Mouse (Mus musculus) macrophage (primary cell): Measurements from ENCODE around the gene Pcp4l1. TPM values are rescaled to one million over a fixed set of nuclear protein-coding genes. Genes with fewer than 3 reads are reported as not detected.

Source experiments
- H3K27ac ChIP-seq: fragments of 350-480 bp; formaldehyde crosslinking; 2 replicates; pipeline ENCODE4 v1.9.0; 2021
- H3K36me3 ChIP-seq: fragments of 350-480 bp; formaldehyde crosslinking; 2 replicates; pipeline ENCODE4 v1.9.0; 2021; ENCODE audit errors: inconsistent target
- H3K4me3 ChIP-seq: fragments of 350-480 bp; formaldehyde crosslinking; 2 replicates; pipeline ENCODE4 v1.9.0; 2021; ENCODE audit errors: inconsistent target
- H3K79me2 ChIP-seq: fragments of 350-480 bp; formaldehyde crosslinking; 2 replicates; pipeline ENCODE4 v1.9.0; 2021; ENCODE audit errors: inconsistent target
- WGBS: methylation state at CpG from one replicate; pipeline ENCODE4 v1.1.7; 2026; ENCODE audit warnings: inconsistent platforms; ENCODE audit not compliant: missing documents; 5-methylcytosine and 5-hydroxymethylcytosine counted together
- polyA plus RNA-seq: library from polyadenylated mRNA; stranded (reverse); fragments of 250-400 nt; gene quantifications from 3 replicates; pipeline ENCODE4 v1.2.4, GENCODE M21; 2018; ENCODE audit warnings: inconsistent platforms

Gene Pcp4l1
- polyA plus RNA-seq, 1 experiment from 2014 or later = 83.8 TPM

DNA sequence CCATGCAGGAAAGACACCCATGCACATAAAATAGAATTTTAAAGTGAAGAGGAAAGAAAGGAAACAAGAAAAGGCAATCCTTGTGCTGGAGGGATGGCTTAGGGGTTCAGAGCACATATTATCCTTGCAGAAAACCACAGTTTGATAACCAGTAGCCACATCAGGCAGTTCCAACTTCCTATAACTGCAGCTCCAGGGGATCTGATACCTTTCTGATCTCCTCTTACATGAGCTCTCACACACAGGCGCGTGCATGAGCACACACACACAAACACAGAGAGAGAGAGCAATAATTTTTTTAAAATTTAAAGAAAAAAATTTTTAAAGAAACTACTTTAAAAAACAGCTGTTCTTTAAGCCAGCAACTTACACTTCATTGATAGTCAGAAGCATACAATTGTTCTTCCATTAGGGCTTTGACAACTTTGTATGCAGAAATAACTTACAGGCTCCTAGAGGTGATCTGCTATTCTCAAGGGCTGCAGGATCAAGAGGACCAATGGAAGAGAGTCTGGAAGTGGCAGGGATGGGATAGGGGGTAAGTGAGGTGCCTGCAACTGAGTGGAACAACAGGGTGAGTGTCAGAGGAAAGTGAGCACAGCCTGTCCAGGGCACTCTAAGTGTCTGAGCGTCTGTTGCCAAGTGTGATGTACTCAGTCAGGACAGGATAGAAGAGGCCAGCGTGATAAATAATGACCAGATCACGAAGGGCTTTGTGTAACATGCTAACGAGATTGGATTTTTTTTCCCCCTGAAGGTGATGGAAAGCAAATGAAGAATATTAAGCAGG, 9.8 kb upstream of the Pcp4l1 start:
- H3K4me3 ChIP-seq = no peak overlapping the region
- H3K27ac ChIP-seq = no peak overlapping the region
- WGBS = 77% methylated on average over 6 of the region's 6 CpGs
- no peaks in the 10 kb centered on the region for H3K79me2 ChIP-seq
- no peaks in the 10 kb centered on the region for H3K36me3 ChIP-seq

DNA sequence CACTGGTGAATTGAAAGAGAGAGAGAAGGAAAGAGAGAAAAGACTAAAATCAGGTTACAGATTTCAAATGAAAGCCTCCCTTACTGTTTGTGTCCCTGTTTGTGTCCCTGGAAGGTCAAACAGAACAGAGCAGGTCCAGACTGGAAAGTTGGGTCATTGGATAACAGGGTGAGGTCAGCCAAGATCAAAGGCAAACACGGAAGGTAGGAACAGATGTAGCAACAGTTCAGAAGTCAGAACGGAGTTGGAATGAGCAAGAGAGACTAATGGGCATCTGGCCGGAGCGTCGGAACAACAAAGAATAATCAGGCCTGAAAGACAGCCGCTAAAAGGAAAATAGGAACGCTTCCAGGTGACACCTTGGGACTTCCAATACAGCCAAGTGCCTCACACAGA, 8.2 kb upstream of the Pcp4l1 start:
- 96% methylated on average over 7 of the region's 7 CpGs for WGBS

DNA sequence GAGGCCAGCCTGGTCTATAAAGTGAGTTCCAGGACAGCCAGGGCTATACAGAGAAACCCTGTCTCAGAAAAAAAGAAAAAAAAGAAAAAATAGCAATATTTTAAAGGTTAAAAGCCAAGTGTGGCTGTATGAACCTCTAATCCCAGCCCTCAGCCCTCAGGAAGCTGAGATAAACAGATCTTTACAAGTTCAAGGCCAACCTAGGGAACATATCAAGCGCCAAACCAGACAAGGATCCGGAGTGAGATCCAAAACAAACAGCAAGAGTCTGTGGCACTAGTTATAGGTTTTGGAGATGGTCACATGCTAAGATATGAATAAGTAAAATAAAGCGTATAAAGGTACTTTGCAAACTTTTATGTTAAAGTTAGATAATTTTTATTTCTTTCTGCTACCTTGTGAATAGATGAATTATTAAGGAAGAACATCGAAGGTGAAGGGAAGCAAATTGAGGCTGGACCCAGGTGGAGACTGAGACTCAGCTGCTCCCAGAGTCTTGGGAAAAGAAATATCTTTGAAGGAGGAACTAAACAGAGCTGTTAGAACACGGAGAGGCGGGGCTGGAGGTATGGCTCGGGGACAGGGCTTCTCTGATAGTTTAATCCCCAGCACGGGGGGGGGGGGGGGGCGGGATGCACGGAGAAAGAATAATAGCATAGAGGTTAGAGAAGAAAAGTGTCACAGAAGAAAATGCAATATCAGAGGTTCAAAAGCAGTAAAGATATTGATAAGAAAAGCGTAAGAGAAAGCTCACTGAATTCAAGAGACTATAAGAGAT, 7.6 kb upstream of the Pcp4l1 start:
- Histone ChIP-seq H3K79me2 (no peaks in the 10 kb centered on the region), H3K4me3 (no peak overlapping the region), H3K36me3 (no peaks in the 10 kb centered on the region), H3K27ac (no peak overlapping the region)
- WGBS = 71% methylated on average over 7 of the region's 11 CpGs

More for the DNA sequence above, 8.2 kb upstream of the Pcp4l1 start:
- Histone ChIP-seq H3K4me3 (no peak overlapping the region), H3K36me3 (no peaks in the 10 kb centered on the region), H3K27ac (no peak overlapping the region), H3K79me2 (no peaks in the 10 kb centered on the region)

DNA sequence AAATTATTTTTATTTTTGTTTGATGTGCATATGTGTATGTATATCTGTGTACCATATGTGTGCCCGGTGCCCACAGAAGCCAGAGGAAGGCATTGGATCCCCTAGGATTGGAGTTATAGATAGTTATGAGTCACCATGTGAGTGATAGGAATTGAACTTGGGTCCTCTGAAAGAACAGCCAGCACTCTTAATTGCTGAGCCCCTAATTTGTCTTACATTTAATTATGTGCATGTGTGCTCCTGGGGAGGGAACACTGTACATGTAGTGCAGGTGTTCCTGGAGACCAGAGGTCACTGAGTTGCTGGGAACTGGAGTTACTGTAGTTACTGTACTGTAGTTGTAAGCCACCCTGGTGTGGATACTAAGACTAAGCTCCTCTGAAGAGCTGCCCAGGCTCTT, 4.7 kb upstream of the Pcp4l1 start:
- Histone ChIP-seq H3K4me3 (no peak overlapping the region), H3K36me3 (no peaks in the 10 kb centered on the region), H3K27ac (no peak overlapping the region), H3K79me2 (no peaks in the 10 kb centered on the region)
- WGBS = 100% methylated on average over 1 of the region's 1 CpGs

DNA sequence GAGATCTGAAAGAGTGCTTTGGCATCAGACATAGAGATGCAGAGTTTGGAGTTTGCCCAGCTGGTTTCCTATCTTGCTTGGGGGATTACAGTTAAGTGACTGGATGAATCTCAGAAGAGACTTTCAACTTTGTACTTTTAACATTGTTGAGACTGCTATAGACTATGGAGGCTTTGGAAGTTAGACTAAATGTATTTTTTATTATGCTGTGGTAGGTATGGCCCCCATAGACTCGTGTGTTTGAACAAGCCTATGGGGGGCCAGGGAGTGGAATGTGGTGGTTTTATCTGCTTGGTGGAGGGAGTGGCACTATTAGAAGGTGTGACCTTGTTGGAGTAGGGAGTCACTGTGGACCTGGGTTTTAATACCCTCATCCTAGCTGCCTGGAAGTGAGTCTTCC, 3.5 kb upstream of the Pcp4l1 start:
- Histone ChIP-seq H3K79me2 (peaks cover 10% of the 10 kb centered on the region; the same call in 1 of the 2 replicates), H3K36me3 (no peaks in the 10 kb centered on the region), H3K27ac (no peak overlapping the region), H3K4me3 (no peak overlapping the region)
- 100% methylated on average over 1 of the region's 1 CpGs for WGBS

DNA sequence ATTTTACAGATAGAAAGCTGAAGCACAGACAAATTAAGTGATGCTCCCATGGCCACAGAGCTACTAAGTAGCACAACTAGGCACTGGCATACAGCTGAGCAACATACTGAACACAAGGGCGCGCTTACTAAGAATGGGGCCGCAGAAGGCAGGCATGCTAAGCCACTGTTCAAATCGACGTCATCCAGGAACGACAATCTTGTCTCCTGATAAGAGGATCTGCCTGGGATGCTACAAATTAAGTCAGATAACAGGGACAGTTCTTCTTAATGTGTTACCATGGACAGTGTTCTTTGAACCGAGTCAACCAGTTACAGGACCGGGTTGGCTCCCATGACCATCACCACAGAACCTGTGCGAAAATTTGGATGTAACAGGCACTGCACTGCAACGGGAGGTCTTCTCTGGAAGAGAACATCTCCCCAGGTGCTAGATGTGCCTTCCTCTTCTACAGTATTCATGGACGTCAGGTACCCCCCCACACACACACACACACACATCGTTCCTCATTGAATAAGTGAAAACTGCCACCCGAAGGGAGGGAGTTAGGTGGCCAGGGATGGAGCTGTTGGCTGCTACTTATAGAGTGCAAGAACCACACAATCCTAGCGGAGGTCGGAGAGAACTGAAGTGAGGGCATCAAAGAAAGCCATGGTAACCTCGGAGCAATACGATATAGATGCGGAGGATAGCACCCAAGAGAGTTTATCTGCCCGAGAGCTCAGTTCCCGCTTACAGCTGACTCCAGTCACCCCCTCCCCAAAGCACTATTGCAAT, 834 bp downstream of the Pcp4l1 start:
- peak overlapping the region; percentile 48 for H3K4me3 ChIP-seq
- H3K27ac ChIP-seq = no peak overlapping the region
- H3K79me2 ChIP-seq = peaks cover 31% of the 10 kb centered on the region
- no peaks in the 10 kb centered on the region for H3K36me3 ChIP-seq
- WGBS = 35% methylated on average over 20 of the region's 20 CpGs

DNA sequence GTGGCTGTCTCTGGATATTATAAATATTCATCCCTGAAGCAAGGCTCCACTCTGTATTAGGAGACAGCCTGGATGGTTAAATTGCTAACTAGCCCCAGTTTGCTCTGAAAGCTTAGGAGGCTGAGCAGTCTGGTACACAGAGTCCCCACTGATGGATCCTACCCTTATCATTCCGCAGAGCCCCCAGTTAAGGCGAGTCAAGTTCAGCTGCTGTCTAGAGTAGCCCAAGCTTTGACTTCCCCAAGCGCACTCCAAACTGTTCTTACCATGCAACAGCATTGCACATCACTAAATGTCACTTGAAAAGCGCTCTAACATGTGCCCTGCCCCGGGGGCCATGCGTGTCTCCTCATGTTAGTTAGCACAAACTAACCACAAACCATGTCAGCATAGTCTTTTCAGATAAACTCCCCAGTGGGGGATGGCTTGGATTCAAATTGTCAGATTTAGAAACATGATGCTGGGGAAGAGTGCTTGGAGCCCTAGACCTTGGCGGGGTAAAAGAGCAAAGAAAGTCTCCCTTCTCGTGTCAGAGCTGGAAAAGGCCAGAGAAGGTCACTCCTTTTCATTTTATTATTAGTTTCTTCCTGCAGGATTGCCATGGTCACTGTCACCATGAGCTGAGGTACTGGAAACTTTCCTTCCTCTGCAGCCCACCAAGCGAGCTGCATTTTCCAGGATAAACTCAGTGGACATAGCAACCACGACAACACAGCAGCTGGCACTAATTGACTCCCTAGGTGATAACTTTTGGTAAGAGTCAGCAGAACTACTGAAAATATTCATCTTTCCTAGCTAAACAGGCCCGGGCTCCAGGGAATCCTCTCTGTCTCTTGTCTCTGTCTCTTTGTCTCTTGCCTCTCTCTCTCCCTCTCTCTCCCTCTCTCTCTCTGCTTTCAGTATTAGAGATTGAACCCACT, 1.9 kb downstream of the Pcp4l1 start:
- peaks cover 40% of the 10 kb centered on the region for H3K79me2 ChIP-seq
- WGBS = 87% methylated on average over 11 of the region's 11 CpGs

DNA sequence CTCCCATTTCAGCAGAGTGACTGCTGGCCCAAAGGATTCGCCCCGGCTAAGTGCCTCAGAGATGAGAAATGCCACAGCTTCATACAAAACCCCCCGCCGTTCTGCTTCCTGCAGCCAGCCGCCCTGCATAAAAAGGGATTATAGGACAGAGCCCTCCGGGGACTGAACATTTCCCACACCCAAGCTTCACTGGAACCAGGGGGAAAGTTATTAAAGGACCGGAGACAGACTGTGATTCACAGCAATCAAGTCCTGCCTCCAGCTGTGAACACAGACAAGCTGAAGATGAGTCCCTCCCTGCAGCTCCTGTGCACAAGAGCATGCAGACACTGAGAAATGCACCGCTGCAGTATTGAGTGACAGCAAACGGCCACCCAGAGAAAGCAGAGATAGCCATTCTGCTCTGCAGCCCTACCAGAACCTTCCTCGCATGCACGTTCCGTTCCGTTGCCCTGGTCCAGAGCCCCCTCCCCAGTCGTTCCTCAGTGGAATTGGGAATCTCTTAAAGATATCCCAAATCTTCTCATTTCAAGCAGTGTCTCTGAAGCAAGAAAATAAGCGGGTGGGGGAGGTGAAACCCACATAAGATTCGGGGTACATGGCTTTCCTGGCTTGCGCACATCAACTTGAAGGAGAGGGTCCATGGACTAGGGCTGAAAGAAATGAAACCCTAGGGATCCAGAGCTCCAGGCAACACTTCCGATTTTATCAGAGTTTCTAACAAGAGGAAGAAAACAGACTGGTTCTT, 2.8 kb downstream of the Pcp4l1 start:
- Histone ChIP-seq H3K79me2 (peaks cover 49% of the 10 kb centered on the region), H3K27ac (no peak overlapping the region), H3K36me3 (no peaks in the 10 kb centered on the region), H3K4me3 (no peak overlapping the region)
- WGBS = 90% methylated on average over 18 of the region's 18 CpGs

More for the DNA sequence above, 1.9 kb downstream of the Pcp4l1 start:
- Histone ChIP-seq H3K27ac (no peak overlapping the region), H3K36me3 (no peaks in the 10 kb centered on the region), H3K4me3 (no peak overlapping the region)

DNA sequence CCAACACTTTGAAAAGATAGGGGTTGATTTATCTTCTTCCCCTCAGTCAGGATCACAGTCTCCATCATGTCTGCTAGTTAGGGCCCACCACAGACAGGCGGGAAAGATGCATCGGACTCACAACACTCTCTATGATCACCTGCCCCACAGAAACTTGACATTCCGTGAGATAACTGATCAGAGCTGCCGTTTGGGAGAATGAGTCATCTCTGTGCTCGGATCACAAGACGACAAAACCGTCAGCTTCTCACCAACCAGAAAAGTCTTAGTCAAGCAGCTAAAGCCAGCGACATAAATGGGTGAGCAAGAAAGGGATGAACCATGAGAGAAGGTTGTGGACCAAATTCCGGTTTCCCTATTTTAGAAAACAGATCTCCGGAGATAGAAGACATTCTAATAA, 3.8 kb downstream of the Pcp4l1 start:
- 93% methylated on average over 10 of the region's 10 CpGs for WGBS
- no peaks in the 10 kb centered on the region for H3K36me3 ChIP-seq

DNA sequence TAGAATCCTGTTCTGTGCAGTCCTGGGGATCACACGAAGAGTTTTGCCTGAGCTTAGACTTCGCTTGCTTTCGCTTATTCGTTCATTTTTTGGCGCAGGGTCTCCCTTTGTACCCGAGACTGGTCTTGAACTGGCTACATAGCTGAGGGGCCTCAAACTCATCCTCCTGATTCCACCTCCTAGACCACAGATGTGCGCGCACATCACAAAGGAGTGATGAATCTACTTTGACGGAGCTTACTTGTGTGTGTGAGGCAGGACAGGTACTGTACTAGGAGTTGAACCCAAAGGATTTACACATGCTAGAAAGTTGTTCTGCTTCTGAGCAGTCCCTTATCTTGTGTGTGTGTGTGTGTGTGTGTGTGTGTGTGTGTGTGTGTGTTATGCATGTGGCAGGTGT, 5.2 kb downstream of the Pcp4l1 start:
- no peaks in the 10 kb centered on the region for H3K36me3 ChIP-seq
- H3K4me3 ChIP-seq = no peak overlapping the region
- H3K27ac ChIP-seq = no peak overlapping the region
- WGBS = 97% methylated on average over 9 of the region's 9 CpGs
- H3K79me2 ChIP-seq = peaks cover 74% of the 10 kb centered on the region

More for the DNA sequence above, 3.8 kb downstream of the Pcp4l1 start:
- Histone ChIP-seq H3K4me3 (no peak overlapping the region), H3K27ac (no peak overlapping the region), H3K79me2 (peaks cover 59% of the 10 kb centered on the region)

DNA sequence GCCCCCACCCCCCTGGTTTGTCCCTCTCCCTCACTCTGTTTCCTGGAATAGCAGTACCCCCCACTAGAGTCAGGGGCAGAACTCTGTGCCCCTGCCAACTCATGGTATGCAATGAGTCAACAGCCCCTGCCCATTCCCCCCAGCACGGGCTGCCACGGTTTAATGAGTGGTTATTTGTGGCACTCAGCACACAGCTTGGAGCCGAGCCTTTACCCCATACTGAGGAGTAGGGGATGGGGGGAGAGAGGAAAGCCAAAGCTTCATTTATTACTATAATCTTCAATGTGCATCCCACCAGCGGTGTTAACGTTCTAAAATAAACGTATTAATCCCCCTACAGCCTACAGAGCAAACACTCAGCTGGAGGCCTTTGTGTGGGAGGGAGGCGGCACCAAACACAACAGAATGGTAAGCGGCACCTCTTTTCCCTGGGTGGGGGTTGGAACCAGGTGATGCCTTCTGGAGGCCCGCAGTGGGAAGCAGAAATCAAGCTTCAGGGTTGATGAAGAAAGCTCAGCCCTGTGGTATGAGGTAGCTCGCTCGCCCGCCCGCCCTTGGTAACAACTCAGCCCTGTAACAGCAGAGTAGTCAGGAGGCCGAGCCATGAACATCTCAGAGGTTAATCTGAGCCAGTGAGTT, 6.5 kb downstream of the Pcp4l1 start:
- Histone ChIP-seq H3K27ac (no peak overlapping the region), H3K4me3 (no peak overlapping the region), H3K79me2 (peaks cover 70% of the 10 kb centered on the region), H3K36me3 (no peaks in the 10 kb centered on the region)
- 80% methylated on average over 12 of the region's 14 CpGs for WGBS

DNA sequence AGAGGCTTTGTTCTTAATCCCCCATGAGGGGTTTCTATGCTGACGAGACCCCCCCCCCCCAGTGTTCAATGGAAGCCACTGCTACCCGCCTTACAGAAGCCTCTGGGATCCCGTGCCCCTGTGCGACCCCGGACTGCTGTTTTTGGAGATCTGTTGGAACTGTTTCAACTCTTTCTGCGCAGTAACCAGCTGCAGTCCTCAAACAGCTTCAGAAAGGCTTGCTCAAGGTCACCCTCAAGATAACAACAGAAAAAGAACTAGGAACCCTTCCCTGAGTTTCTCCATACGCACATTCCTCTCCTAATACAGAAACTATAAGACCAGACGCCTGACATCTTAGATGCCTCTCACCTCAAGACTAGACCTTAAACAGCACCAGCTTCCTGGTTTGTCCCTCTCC, 7.0 kb downstream of the Pcp4l1 start:
- H3K79me2 ChIP-seq = peaks cover 65% of the 10 kb centered on the region
- H3K36me3 ChIP-seq = no peaks in the 10 kb centered on the region
- WGBS = 80% methylated on average over 7 of the region's 8 CpGs
- no peak overlapping the region for H3K27ac ChIP-seq
- no peak overlapping the region for H3K4me3 ChIP-seq
